Mouse (Mus musculus) retina, embryonic 14.5 days (tissue): ENCODE data around the gene Tnfsf11.

Experiments
- DNase-seq: peaks from one replicate; pipeline ENCODE4 v3.0.0-alpha.2; 2015; ENCODE audit warnings: low spot score

The Tnfsf11 gene

GRCm38 (mm10) chr14:78307286-78308237, at the start of gene Tnfsf11:
Gene Tnfsf11, minus strand, starts transcription at chr14:78308043.
- DNase-seq: no peak

- no peak for DNase-seq
Observed at GRCm38 (mm10) chr14:78356764-78357163, 48.9 kb upstream of the Tnfsf11 start.

GRCm38 (mm10) chr14:78355381-78355780, 47.5 kb upstream of the Tnfsf11 start:
- DNase-seq: no peak

- no peak for DNase-seq
Observed at GRCm38 (mm10) chr14:78352865-78353264, 45.0 kb upstream of the Tnfsf11 start.

- no peak for DNase-seq
Observed at GRCm38 (mm10) chr14:78351544-78351943, 43.7 kb upstream of the Tnfsf11 start.

GRCm38 (mm10) chr14:78347715-78348114, 39.9 kb upstream of the Tnfsf11 start:
- DNase-seq: no peak

GRCm38 (mm10) chr14:78343007-78343406, 35.2 kb upstream of the Tnfsf11 start:
- DNase-seq: peak; percentile 30

GRCm38 (mm10) chr14:78342146-78342545, 34.3 kb upstream of the Tnfsf11 start:
- DNase-seq: no peak

GRCm38 (mm10) chr14:78333341-78333740, 25.5 kb upstream of the Tnfsf11 start:
- no peak for DNase-seq

GRCm38 (mm10) chr14:78331368-78331767, 23.5 kb upstream of the Tnfsf11 start:
- DNase-seq: no peak

GRCm38 (mm10) chr14:78330576-78331300, 22.9 kb upstream of the Tnfsf11 start:
- DNase-seq: no peak

GRCm38 (mm10) chr14:78329765-78330451, 22.1 kb upstream of the Tnfsf11 start:
- no peak for DNase-seq

- no peak for DNase-seq
Observed at GRCm38 (mm10) chr14:78323356-78323755, 15.5 kb upstream of the Tnfsf11 start.

GRCm38 (mm10) chr14:78322916-78323315, 15.1 kb upstream of the Tnfsf11 start:
- DNase-seq: no peak

- DNase-seq: no peak
Observed at GRCm38 (mm10) chr14:78320248-78320647, 12.4 kb upstream of the Tnfsf11 start.

- DNase-seq: no peak
Observed at GRCm38 (mm10) chr14:78319580-78319979, 11.7 kb upstream of the Tnfsf11 start.

- no peak for DNase-seq
Observed at GRCm38 (mm10) chr14:78319000-78319399, 11.2 kb upstream of the Tnfsf11 start.

GRCm38 (mm10) chr14:78317623-78318022, 9.8 kb upstream of the Tnfsf11 start:
- no peak for DNase-seq

GRCm38 (mm10) chr14:78300914-78301313, 6.9 kb downstream of the Tnfsf11 start:
- DNase-seq: no peak

GRCm38 (mm10) chr14:78292687-78293086, 15.2 kb downstream of the Tnfsf11 start:
- DNase-seq: no peak

GRCm38 (mm10) chr14:78289912-78290523, 17.8 kb downstream of the Tnfsf11 start:
- no peak for DNase-seq

GRCm38 (mm10) chr14:78288903-78289302, 18.9 kb downstream of the Tnfsf11 start:
- peak; percentile 59 for DNase-seq
